Mouse (Mus musculus): ENCODE data around the gene Dusp18. TPM values are rescaled to one million over a fixed set of nuclear protein-coding genes. Genes with fewer than 3 reads are reported as not detected.
A peak's percentile ranks its signal among the peaks of the same experiment; 100 is the strongest.

Gene Dusp18
- total and polyA plus RNA-seq, 2 experiments from 2014 or later: 23.7 to 24.1 TPM

GRCm38 (mm10) chr11:3878660-3879059 lies 16.4 kb upstream of the Dusp18 start:
- no peak for DNase-seq (ENCODE audit: low spot score)

GRCm38 (mm10) chr11:3879836-3880235 lies 15.2 kb upstream of the Dusp18 start:
- ATAC-seq (ENCODE audit: low FRiP score) (no peak), DNase-seq (ENCODE audit: low spot score) (peak; percentile 80)
- H3K9ac ChIP-seq (replicated peaks; ENCODE audit: low read length, poor library complexity, severe bottlenecking): no peak overlapping the region
- no peaks in the 10 kb centered on the region for H3K9me3 ChIP-seq (ENCODE audit: low read length)
- peak; percentile 75 for TF ChIP-seq CTCF (IDR thresholded peaks at IDR 0.05)
- H3K36me3 ChIP-seq (ENCODE audit: insufficient read depth, low read length): no peaks in the 10 kb centered on the region
- no peak overlapping the region for H3K4me3 ChIP-seq (ENCODE audit: low read depth, low read length)
- no peak overlapping the region for H3K27ac ChIP-seq (ENCODE audit: low read depth, low read length)
- no peaks in the 10 kb centered on the region for H3K27me3 ChIP-seq (ENCODE audit: insufficient read depth, low read length)
- no peak overlapping the region for H3K4me2 ChIP-seq (ENCODE audit: low read depth, low read length, poor library complexity, severe bottlenecking)
- WGBS: 37% methylated on average over 2 of the region's 2 CpGs
- no peaks in the 10 kb centered on the region for H3K4me1 ChIP-seq (ENCODE audit: insufficient read depth, low read length)

More at GRCm38 (mm10) chr11:3878660-3879059, 16.4 kb upstream of the Dusp18 start:
- ATAC-seq (ENCODE audit: low FRiP score): no peak
- H3K4me2 ChIP-seq (ENCODE audit: low read depth, low read length, poor library complexity, severe bottlenecking): no peak overlapping the region
- no peaks in the 10 kb centered on the region for H3K27me3 ChIP-seq (ENCODE audit: insufficient read depth, low read length)
- H3K4me1 ChIP-seq (ENCODE audit: insufficient read depth, low read length): no peaks in the 10 kb centered on the region
- no peak overlapping the region for H3K27ac ChIP-seq (ENCODE audit: low read depth, low read length)
- 80% methylated on average over 7 of the region's 7 CpGs for WGBS
- H3K4me3 ChIP-seq (ENCODE audit: low read depth, low read length): no peak overlapping the region
- no peaks in the 10 kb centered on the region for H3K36me3 ChIP-seq (ENCODE audit: insufficient read depth, low read length)
- no peak overlapping the region for H3K9ac ChIP-seq (replicated peaks; ENCODE audit: low read length, poor library complexity, severe bottlenecking)
- no peak for TF ChIP-seq CTCF (IDR thresholded peaks at IDR 0.05)
- H3K9me3 ChIP-seq (ENCODE audit: low read length): no peaks in the 10 kb centered on the region

- H3K36me3 ChIP-seq (ENCODE audit: insufficient read depth, low read length): no peaks in the 10 kb centered on the region
- 95% methylated on average over 3 of the region's 3 CpGs for WGBS
- H3K4me2 ChIP-seq (ENCODE audit: low read depth, low read length, poor library complexity, severe bottlenecking): no peak overlapping the region
- H3K9ac ChIP-seq (replicated peaks; ENCODE audit: low read length, poor library complexity, severe bottlenecking): no peak overlapping the region
- TF ChIP-seq CTCF (IDR thresholded peaks at IDR 0.05): no peak
- DNase-seq (ENCODE audit: low spot score): no peak
- no peaks in the 10 kb centered on the region for H3K9me3 ChIP-seq (ENCODE audit: low read length)
- ATAC-seq (ENCODE audit: low FRiP score): no peak
- H3K27ac ChIP-seq (ENCODE audit: low read depth, low read length): no peak overlapping the region
- no peak overlapping the region for H3K4me3 ChIP-seq (ENCODE audit: low read depth, low read length)
- no peaks in the 10 kb centered on the region for H3K4me1 ChIP-seq (ENCODE audit: insufficient read depth, low read length)
- no peaks in the 10 kb centered on the region for H3K27me3 ChIP-seq (ENCODE audit: insufficient read depth, low read length)
Observed at GRCm38 (mm10) chr11:3883711-3884110, 11.3 kb upstream of the Dusp18 start.

- Histone ChIP-seq H3K27me3 (ENCODE audit: insufficient read depth, low read length) (no peaks in the 10 kb centered on the region), H3K27ac (ENCODE audit: low read depth, low read length) (no peak overlapping the region), H3K9ac (replicated peaks; ENCODE audit: low read length, poor library complexity, severe bottlenecking) (no peak overlapping the region), H3K9me3 (ENCODE audit: low read length) (no peaks in the 10 kb centered on the region), H3K36me3 (ENCODE audit: insufficient read depth, low read length) (no peaks in the 10 kb centered on the region), H3K4me1 (ENCODE audit: insufficient read depth, low read length) (no peaks in the 10 kb centered on the region), H3K4me3 (ENCODE audit: low read depth, low read length) (no peak overlapping the region), H3K4me2 (ENCODE audit: low read depth, low read length, poor library complexity, severe bottlenecking) (no peak overlapping the region)
- ATAC-seq (ENCODE audit: low FRiP score): no peak
- TF ChIP-seq CTCF (IDR thresholded peaks at IDR 0.05): no peak
- peak; percentile 15 for DNase-seq (ENCODE audit: low spot score)
- 79% methylated on average over 5 of the region's 5 CpGs for WGBS
Observed at GRCm38 (mm10) chr11:3887331-3887730, 7.7 kb upstream of the Dusp18 start.

- H3K9ac ChIP-seq (replicated peaks; ENCODE audit: low read length, poor library complexity, severe bottlenecking): peak overlapping the region; percentile 76; the same call in 1 of the 2 replicates
- ATAC-seq (ENCODE audit: low FRiP score): no peak
- H3K36me3 ChIP-seq (ENCODE audit: insufficient read depth, low read length): peaks cover 19% of the 10 kb centered on the region
- H3K27ac ChIP-seq (ENCODE audit: low read depth, low read length): 0 out of 2 replicates have a peak overlapping the region, but pooled peaks have one; percentile 75
- no peaks in the 10 kb centered on the region for H3K9me3 ChIP-seq (ENCODE audit: low read length)
- no peak for TF ChIP-seq CTCF (IDR thresholded peaks at IDR 0.05)
- peak overlapping the region; percentile 52 for H3K4me3 ChIP-seq (ENCODE audit: low read depth, low read length)
- H3K4me2 ChIP-seq (ENCODE audit: low read depth, low read length, poor library complexity, severe bottlenecking): peak overlapping the region; percentile 78
- WGBS: 84% methylated on average over 6 of the region's 6 CpGs
- no peak for DNase-seq (ENCODE audit: low spot score)
- H3K4me1 ChIP-seq (ENCODE audit: insufficient read depth, low read length): 0 out of 2 replicates have a peak, but pooled peaks cover 3% of the 10 kb centered on the region
- H3K27me3 ChIP-seq (ENCODE audit: insufficient read depth, low read length): no peaks in the 10 kb centered on the region
Observed at GRCm38 (mm10) chr11:3893970-3894369, 1.1 kb upstream of the Dusp18 start.

GRCm38 (mm10) chr11:3895458-3895857 lies 418 bp downstream of the Dusp18 start:
- Histone ChIP-seq H3K4me2 (ENCODE audit: low read depth, low read length, poor library complexity, severe bottlenecking) (peak overlapping the region; percentile 78), H3K4me1 (ENCODE audit: insufficient read depth, low read length) (0 out of 2 replicates have a peak, but pooled peaks cover 3% of the 10 kb centered on the region), H3K27me3 (ENCODE audit: insufficient read depth, low read length) (no peaks in the 10 kb centered on the region), H3K4me3 (ENCODE audit: low read depth, low read length) (peak overlapping the region; percentile 52), H3K27ac (ENCODE audit: low read depth, low read length) (peak overlapping the region; percentile 75), H3K36me3 (ENCODE audit: insufficient read depth, low read length) (peaks cover 19% of the 10 kb centered on the region), H3K9ac (replicated peaks; ENCODE audit: low read length, poor library complexity, severe bottlenecking) (peak overlapping the region; percentile 76), H3K9me3 (ENCODE audit: low read length) (no peaks in the 10 kb centered on the region)
- TF ChIP-seq CTCF (IDR thresholded peaks at IDR 0.05): no peak
- DNase-seq (ENCODE audit: low spot score): no peak
- WGBS: 4% methylated on average over 10 of the region's 10 CpGs
- ATAC-seq (ENCODE audit: low FRiP score): peak; percentile 3; the same call in 1 of the 2 replicates

Data from midbrain, postnatal 0 days (tissue).